Mouse (Mus musculus) liver, adult 2 months (tissue): ENCODE data around the gene Tcf7l1. TPM values are rescaled to one million over a fixed set of nuclear protein-coding genes. Genes with fewer than 3 reads are reported as not detected.

Experiments used
- DNase-seq: peaks from one replicate; pipeline ENCODE4 v3.0.0-alpha.2; 2011; ENCODE audit warnings: low read depth, low spot score; ENCODE audit errors: extremely low read depth
- H3K27ac ChIP-seq: fragments of 200-500 bp; replicated peaks from 2 replicates; pipeline ENCODE4 v1.5.1; 2012; ENCODE audit warnings: low read depth, mild to moderate bottlenecking, control low read depth, inconsistent platforms, low read length; ENCODE audit not compliant: insufficient read depth
- H3K27me3 ChIP-seq: fragments of 200-500 bp; 2 replicates; pipeline ENCODE4 v1.6.1; 2012; ENCODE audit warnings: mild to moderate bottlenecking, moderate library complexity, low read length, inconsistent platforms; ENCODE audit not compliant: control insufficient read depth, insufficient read depth
- H3K36me3 ChIP-seq: fragments of 200-500 bp; 2 replicates; pipeline ENCODE4 v1.6.1; 2012; ENCODE audit warnings: low read length, inconsistent platforms; ENCODE audit not compliant: control insufficient read depth, insufficient read depth
- H3K4me1 ChIP-seq: fragments of 200-500 bp; 2 replicates; pipeline ENCODE4 v1.6.1; 2011; ENCODE audit warnings: low read length; ENCODE audit not compliant: control insufficient read depth, insufficient read depth
- H3K4me3 ChIP-seq: fragments of 200-500 bp; 2 replicates; pipeline ENCODE4 v1.5.1; 2011; ENCODE audit warnings: low read depth, mild to moderate bottlenecking, control low read depth, low read length, moderate library complexity; ENCODE audit not compliant: insufficient read depth
- H3K79me2 ChIP-seq: fragments of 200-500 bp; 2 replicates; pipeline ENCODE4 v1.6.1; 2012; ENCODE audit warnings: inconsistent platforms, mild to moderate bottlenecking, low read length, moderate library complexity; ENCODE audit not compliant: control insufficient read depth, insufficient read depth
- H3K9ac ChIP-seq: fragments of 200-500 bp; 2 replicates; pipeline ENCODE4 v1.6.1; 2012; ENCODE audit warnings: low read depth, mild to moderate bottlenecking, control low read depth, inconsistent platforms, low read length
- CTCF ChIP-seq: fragments of 200-500 bp; IDR thresholded peaks from 2 replicates; pipeline ENCODE4 v1.5.1; 2011; ENCODE audit warnings: low read depth, low read length, control low read depth
- POLR2A ChIP-seq: fragments of 200-500 bp; IDR thresholded peaks from 2 replicates; pipeline ENCODE4 v1.6.1; 2011; ENCODE audit warnings: low read length, control low read depth; ENCODE audit not compliant: insufficient read depth; ENCODE audit errors: extremely low read depth
- WGBS: fragments of 180-500 bp; shearing (Covaris S2); methylation state at CpG from one replicate; pipeline ENCODE4 v1.1.7; 2018; 5-methylcytosine and 5-hydroxymethylcytosine counted together
- polyA plus RNA-seq: library from polyadenylated mRNA; depleted of rRNA; stranded (reverse); fragments of >200 nt; gene quantifications from 2 replicates; pipeline ENCODE4 v1.2.3, GENCODE M21; 2012
- total RNA-seq: library from RNA; depleted of rRNA; stranded (reverse); fragments of >200 nt; gene quantifications from 2 replicates; pipeline ENCODE4 v1.2.3, GENCODE M21; 2014

Gene Tcf7l1
- total and polyA plus RNA-seq, 2 experiments, result 0.92 to 6.9 TPM

- peaks cover 3% of the 10 kb centered on the region; the same call in 1 of the 2 replicates for H3K79me2 ChIP-seq
- no peaks in the 10 kb centered on the region for H3K27me3 ChIP-seq
- H3K4me3 ChIP-seq, result no peak overlapping the region
- 84% methylated on average over 6 of the region's 6 CpGs for WGBS
- no peak for TF ChIP-seq CTCF
- TF ChIP-seq POLR2A, result no peak
- H3K4me1 ChIP-seq, result peaks cover 5% of the 10 kb centered on the region
- no peaks in the 10 kb centered on the region for H3K36me3 ChIP-seq
- no peak for DNase-seq
- peak overlapping the region; percentile 16; the same call in 1 of the 2 replicates for H3K27ac ChIP-seq
- no peak overlapping the region for H3K9ac ChIP-seq
Measured at GRCm38 (mm10) chr6:72692469-72692868, 96.6 kb downstream of the Tcf7l1 start.

DNA sequence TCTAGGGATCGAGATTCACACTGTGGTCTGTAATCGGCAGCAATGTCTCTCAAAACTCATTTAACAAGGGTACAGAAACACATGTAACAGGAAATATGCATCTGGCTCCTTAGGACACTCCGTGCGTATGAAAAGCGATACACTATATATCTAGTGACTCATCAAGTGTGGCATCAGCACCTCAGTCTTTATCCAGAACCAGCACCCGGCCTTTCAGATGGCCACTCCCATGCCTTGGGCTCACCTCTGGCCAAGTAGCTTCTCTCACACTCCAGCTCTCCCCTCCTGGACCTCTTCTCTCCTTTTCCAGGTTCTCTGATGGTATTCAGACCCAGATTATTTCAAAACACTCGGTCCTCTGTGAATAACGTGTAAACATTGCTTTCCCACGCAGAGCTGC lies 97.5 kb downstream of the Tcf7l1 start:
- DNase-seq, result no peak
- H3K4me3 ChIP-seq, result no peak overlapping the region
- TF ChIP-seq CTCF, result no peak
- TF ChIP-seq POLR2A, result no peak
- no peaks in the 10 kb centered on the region for H3K36me3 ChIP-seq
- H3K4me1 ChIP-seq, result peaks cover 5% of the 10 kb centered on the region
- H3K27ac ChIP-seq, result no peak overlapping the region
- H3K79me2 ChIP-seq, result peaks cover 3% of the 10 kb centered on the region; the same call in 1 of the 2 replicates
- H3K27me3 ChIP-seq, result no peaks in the 10 kb centered on the region
- no peak overlapping the region for H3K9ac ChIP-seq
- WGBS, result 67% methylated on average over 9 of the region's 9 CpGs

DNA sequence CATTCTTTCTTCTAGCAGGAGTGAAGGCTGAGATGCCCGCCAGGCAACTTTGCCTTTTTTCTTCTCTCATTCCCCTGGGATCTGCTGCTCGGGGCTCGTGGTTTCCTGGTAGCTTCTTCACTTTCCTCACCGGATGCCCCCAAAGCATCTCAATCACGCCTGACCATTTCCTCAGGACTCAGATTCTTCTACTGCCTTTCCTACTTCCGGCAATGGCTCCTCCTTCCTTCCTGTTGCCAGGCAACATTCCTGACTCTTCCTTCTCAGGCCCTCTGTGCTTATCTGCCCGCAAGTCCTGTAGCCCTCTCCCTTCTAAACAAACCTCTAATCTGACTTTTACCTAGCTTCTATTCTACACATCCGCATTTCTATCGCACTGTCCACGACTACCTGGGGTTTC lies 98.5 kb downstream of the Tcf7l1 start:
- no peaks in the 10 kb centered on the region for H3K27me3 ChIP-seq
- H3K36me3 ChIP-seq, result no peaks in the 10 kb centered on the region
- peaks cover 5% of the 10 kb centered on the region for H3K4me1 ChIP-seq
- H3K4me3 ChIP-seq, result no peak overlapping the region
- TF ChIP-seq CTCF, result no peak
- TF ChIP-seq POLR2A, result no peak
- 77% methylated on average over 10 of the region's 10 CpGs for WGBS
- peaks cover 3% of the 10 kb centered on the region; the same call in 1 of the 2 replicates for H3K79me2 ChIP-seq
- peak; percentile 14 for DNase-seq
- H3K9ac ChIP-seq, result no peak overlapping the region
- H3K27ac ChIP-seq, result peak overlapping the region; percentile 40

GRCm38 (mm10) chr6:72690001-72690400 lies 99.1 kb downstream of the Tcf7l1 start:
- no peak for DNase-seq
- H3K27me3 ChIP-seq, result no peaks in the 10 kb centered on the region
- 82% methylated on average over 8 of the region's 8 CpGs for WGBS
- no peak overlapping the region for H3K4me3 ChIP-seq
- H3K79me2 ChIP-seq, result peaks cover 3% of the 10 kb centered on the region; the same call in 1 of the 2 replicates
- H3K27ac ChIP-seq, result peak overlapping the region; percentile 40
- H3K9ac ChIP-seq, result no peak overlapping the region
- no peaks in the 10 kb centered on the region for H3K36me3 ChIP-seq
- TF ChIP-seq CTCF (no peak), POLR2A (no peak)
- peaks cover 5% of the 10 kb centered on the region for H3K4me1 ChIP-seq

DNA sequence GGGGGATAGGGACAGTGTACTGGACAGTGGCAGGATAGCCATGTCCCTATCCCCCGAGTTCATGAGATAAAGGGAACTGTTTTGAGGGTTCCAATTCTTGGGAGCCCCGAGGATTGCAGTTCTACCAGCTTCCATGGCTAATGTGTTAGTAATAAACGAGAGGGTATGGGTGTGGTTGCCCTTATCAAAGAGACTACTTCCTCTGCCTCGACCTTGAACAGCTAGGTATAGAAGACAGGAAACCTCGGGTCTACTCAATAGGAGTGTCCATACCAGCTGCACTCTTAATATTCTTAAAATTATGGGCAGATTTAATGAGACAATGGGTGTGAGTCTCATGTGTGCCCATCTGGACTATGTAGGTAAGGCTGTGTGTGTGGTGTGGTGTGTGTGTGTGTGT lies 100.0 kb downstream of the Tcf7l1 start:
- Histone ChIP-seq H3K4me3 (no peak overlapping the region), H3K27me3 (no peaks in the 10 kb centered on the region), H3K4me1 (peaks cover 5% of the 10 kb centered on the region), H3K79me2 (0 out of 2 replicates have a peak, but pooled peaks cover 6% of the 10 kb centered on the region), H3K36me3 (no peaks in the 10 kb centered on the region), H3K27ac (no peak overlapping the region), H3K9ac (no peak overlapping the region)
- 67% methylated on average over 5 of the region's 5 CpGs for WGBS
- no peak for TF ChIP-seq POLR2A
- TF ChIP-seq CTCF, result no peak
- no peak for DNase-seq

DNA sequence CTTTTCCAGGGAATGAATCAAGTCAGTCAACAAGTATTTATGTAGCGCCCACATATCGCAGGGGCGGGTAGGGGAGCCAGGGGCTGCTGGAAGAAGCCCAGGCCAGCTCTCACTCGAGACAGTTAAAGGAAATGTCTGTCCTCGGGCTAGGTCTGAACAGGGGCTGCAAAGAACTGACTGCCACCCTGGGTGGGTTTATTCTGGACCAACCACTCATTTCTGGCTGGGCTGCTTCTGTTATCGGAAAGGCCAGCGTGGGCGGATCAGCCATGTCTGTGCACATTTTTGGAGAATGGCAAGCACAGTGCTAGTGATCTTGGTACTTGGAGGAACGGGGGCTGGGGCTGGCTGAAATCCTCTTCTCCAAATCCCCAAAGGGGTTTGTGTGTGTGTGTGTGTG lies 103.9 kb downstream of the Tcf7l1 start:
- WGBS, result 76% methylated on average over 9 of the region's 9 CpGs
- no peaks in the 10 kb centered on the region for H3K27me3 ChIP-seq
- no peak overlapping the region for H3K9ac ChIP-seq
- H3K4me1 ChIP-seq, result no peaks in the 10 kb centered on the region
- DNase-seq, result no peak
- H3K27ac ChIP-seq, result no peak overlapping the region
- TF ChIP-seq POLR2A (no peak), CTCF (no peak)
- H3K79me2 ChIP-seq, result 0 out of 2 replicates have a peak, but pooled peaks cover 3% of the 10 kb centered on the region
- no peaks in the 10 kb centered on the region for H3K36me3 ChIP-seq
- H3K4me3 ChIP-seq, result no peak overlapping the region
